Mouse (Mus musculus): ENCODE data around the gene Fyb. TPM values are rescaled to one million over a fixed set of nuclear protein-coding genes. Genes with fewer than 3 reads are reported as not detected.

The Fyb gene
- 10 to 100 TPM in 1 of 2 experiments, 1 to 10 TPM in 1; 6.3 to 10.4 TPM for total RNA-seq (2021)

DNA sequence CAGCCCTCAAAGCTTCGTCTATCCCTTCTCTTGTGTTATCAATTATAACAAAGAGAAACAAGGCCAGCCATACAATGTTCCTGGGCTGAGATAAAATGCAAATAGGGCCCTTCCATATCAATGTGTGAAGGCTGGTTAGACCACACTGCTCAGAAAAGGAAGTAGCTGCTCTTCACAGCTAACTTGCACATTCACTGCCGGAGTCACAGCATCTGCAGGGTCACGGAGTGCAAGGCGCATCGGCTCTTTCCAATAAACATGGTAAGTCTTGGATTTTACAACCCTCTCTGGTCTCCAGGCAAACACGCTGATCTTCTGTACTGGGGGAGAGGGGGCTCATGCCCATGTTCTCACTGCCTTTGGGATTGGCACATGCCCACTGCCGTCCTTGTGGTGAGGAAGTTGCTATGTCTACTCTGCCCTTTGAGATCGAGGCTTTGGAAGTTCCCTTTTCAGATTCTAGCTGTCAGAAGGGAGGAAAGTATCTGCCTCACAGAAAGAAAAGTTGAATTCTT, at the start of gene Fyb:
Gene Fyb, plus strand, starts transcription at position 201 of the 515 bp plus-strand sequence.
- DNase-seq (ENCODE audit: extremely low spot score in 1 of 2, low spot score in 1 of 2), result no peak

DNA sequence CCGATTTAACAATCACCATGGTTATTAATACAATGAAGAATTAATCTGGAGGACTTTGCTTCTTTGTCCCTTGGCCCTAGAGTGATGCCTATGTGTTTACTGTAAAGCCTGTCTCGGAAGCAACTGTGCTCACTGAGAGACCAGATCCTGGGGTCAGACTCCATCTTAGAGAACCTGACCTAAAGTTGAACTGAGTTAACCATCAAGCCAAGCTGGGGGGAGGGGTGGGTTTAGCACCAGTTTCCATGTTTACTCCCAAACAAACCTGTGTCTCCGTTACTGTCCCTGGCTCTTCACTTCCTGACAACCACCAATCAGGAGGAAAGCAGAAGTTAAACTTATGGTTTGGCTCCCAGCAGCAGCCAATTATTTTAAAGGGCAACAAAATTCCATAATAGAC, 39.1 kb upstream of the Fyb start:
- DNase-seq (ENCODE audit: extremely low spot score in 1 of 2, low spot score in 1 of 2), result no peak

DNA sequence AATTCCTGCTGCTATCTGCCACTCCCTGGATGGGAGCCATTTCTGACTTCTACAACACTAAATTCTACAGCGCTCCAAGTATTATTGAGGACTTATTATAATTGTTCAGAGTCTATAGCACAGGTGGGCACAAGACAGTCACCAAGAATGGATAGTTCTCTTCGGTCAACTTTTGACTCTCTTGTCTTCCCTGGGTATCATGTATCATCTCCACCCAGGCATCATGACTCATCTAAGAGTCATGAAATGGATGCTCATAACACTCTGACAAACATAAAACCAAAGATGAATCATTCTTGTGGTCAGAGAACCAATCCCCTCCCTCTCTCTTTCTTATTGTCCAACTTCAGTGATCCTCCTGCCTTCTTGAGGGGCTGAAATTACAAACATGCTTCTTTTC, 30.3 kb upstream of the Fyb start:
- DNase-seq (ENCODE audit: extremely low spot score in 1 of 2, low spot score in 1 of 2), result no peak

DNA sequence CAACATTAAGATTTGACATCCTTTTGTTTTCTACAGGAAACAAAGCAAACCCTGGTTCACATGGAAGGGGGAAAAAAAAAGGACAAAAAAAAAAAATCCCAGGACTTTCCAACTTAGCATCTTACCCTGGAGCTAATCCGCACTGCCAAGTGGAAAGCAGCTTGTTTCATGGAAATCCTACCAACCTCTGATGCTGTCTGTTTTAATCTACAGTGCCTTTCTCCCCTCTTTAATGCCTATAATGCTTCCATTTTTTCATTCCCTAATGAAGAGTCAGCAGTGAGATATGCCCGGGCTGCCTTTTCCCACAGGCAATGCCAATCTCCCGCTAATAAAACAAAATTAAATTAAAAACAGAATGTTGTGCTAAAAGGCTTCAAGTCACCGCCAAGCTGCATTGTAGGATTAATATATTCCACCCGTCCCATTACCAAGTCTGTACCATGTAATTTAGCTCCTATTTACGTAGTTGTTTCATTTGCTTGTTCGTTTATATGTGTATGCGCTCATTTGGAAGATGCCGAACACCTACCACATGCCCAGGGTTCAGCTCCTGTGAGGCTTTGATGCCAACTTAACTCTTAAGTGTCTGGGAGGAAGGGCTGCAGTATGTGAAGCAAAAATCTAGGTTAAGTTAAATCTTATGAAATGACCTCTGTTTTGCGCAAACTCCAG, 24.1 kb upstream of the Fyb start:
- DNase-seq (ENCODE audit: extremely low spot score in 1 of 2, low spot score in 1 of 2), result no peak

DNA sequence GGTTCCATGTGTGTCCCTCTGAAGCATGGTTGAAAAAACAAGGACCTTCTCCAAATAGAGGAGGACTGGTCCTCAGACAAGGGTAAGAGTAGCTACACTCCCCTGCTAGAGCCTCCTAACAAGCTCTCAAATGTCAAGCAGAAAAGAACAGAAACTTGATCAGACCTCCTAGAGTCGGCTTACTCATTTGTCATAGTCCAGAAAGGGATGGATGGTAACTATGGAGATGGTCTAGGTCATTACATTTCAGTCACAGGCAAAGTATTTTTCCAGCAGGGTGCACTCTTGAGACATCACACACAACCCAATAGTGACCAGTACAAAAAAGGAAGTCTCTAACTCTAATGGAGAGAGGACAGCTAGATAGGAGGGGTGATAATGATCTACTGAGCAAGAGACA, 21.9 kb upstream of the Fyb start:
- no peak for DNase-seq (ENCODE audit: extremely low spot score in 1 of 2, low spot score in 1 of 2)

DNA sequence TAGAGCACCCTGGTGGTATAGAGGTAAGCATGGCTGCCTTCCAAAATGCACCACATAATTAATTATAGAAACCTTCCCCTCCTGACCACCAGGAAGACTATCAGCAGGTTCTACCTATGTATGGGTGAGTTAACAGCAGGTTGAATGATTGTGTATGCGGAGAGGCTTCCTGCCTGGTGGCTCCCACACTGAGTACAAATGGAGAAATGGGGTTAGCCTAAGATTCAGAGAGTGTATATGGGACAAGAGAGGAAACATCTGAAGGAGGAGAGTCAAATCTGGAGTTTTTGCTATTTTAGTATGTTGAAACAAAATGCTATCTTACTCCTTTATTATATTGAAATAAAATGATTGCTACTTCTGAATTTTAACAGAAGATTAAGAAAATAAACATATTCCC, 5.1 kb upstream of the Fyb start:
- no peak for DNase-seq (ENCODE audit: extremely low spot score in 1 of 2, low spot score in 1 of 2)

DNA sequence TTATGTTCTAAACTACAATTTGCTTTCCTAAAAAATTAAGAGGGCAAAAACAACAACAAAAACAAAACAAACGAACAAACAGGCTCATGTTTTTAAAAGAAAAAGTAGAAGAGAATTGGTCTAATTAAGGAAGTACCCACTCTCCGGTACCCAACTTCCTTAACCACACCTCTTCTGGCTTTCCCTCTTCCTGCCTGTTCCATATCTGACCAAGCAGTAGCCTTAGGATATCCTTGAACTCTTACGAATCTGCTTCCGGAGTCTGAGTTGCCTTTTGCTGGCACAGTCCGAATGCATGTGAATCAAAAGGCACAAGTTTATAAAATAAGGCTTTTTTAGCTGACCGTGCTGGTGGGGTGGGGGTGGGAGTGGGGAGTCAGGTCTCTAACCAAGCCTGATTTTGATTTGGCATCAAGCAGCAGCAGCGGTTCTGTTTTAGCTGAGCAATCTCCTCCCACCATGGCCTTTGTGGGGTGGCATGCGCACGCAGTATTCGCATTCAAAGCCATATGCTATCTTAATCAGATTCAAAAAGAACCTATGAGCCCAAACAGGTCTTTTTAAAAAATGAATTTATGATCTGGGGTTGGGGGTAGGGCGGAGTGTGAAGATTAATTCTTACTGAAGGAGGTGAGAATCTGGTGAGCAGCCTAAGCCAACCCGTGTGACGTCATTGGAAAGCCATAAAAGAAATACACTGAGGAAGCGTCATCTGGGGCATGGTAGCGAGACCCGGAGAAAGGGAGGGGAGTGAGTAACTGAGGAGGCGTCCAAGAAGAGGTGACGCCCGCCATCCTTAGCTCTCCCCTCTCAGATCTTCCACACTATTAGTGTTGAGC, 3.0 kb upstream of the Fyb start:
- DNase-seq (ENCODE audit: extremely low spot score in 1 of 2, low spot score in 1 of 2), result no peak

DNA sequence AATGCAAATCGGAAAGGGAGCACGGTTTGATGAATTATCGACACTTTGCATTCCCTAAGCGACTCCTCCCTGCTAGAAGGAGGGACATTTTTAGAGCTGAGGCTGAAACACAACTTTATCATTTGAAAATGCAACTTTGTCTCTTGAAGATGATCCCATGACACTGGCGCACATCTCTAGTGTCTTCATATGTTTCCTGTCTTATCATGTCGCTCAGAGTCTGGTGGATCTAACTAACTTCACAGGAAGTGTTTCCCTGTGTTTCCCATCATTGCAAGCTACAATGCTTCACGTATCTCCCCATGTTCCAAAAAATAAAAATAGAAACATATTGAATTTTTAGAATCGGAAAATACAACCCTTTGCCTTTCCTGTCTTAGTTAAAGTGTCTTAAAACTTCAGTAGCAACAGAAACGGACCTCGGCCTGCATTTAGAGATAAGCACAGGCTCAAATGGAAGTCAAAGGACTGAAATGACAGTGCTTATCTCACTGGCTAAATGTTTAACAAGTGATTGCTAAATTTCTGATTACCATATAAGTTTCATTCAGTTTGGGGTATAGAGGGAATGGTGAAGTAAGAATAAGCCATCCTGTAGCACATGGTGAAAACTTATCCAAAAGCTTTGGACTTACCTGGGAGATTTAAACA, 2.0 kb upstream of the Fyb start:
- DNase-seq (ENCODE audit: extremely low spot score in 1 of 2, low spot score in 1 of 2), result no peak

DNA sequence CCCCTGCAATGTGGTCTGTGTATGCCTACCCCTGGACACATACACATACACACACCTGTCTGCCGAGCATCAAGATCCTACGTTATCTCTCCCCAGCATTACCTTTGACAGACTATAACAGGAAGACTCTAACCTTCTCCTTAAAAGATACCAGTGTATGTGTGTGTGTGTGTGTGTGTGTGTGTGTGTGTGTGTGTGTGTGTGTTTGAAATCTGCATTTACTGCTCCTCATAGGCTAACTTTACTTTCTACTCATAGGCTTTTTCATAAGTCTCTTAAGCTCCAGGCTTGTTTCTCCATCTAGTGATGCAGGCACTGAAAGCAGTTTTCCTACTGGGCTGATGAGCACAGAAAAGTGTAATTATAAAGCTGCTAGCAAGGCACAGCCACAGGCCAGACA, 2.1 kb downstream of the Fyb start:
- no peak for DNase-seq (ENCODE audit: extremely low spot score in 1 of 2, low spot score in 1 of 2)

DNA sequence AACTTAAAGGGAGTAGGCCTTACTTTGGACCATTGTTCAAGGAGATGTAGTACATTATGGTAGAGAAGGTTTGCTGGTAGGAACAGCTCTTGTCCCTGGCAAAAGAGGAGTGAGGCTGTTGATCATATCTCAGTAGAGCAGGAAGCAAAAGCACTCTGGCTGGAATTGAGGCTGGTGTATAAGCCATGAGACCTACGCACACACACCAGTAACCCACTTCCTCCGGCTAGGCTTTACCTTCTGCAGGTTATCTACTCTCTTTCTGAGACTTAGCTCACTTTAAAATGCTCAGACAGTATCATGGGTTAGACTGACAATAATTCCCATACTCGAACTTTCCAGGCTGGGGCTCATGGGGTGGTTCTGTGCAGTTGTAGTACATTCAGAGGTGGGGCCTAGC, 2.7 kb downstream of the Fyb start:
- DNase-seq (ENCODE audit: extremely low spot score in 1 of 2, low spot score in 1 of 2), result no peak

DNA sequence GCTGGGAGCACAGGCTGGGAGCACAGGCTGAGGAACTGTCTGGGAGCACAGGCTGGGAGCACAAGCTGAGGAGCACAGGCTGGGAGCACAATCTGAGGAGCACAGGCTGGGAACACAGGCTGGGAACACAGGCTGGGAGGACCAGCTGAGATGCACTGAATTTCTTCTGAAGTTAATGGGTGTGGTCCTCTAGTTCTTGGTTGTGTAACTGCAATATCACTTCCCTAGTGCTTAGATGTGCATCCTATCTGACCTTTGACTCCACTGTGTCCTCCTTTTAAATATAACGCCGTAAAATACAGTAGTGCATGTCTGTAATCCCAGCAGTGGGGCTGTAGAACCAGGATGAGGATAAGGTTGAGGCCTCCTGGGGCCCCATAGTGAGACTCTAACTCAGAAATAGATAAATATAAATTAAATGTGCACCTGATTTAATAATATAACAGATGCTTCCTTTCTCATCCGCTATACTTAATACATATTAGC, 11.2 kb downstream of the Fyb start:
- DNase-seq (ENCODE audit: extremely low spot score in 1 of 2, low spot score in 1 of 2), result no peak

DNA sequence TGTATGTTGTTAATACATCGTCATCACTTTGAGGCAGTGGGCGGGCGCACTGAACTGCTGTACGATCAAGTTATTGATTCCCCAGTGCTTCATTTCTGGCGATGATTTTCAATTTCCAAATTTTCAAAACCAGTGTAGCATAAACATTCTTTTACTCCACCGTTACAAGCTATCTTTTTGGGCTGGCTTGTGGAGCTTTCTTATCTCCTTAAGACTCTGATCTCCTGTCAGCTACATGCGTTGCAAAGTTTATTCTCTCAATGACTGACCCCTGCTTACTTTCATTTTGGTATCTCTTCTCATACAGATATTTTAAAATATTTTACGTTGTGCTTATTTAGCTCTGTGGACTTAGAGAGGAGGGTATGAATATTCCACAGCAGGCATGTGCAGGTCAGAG, 11.9 kb downstream of the Fyb start:
- no peak for DNase-seq (ENCODE audit: extremely low spot score in 1 of 2, low spot score in 1 of 2)

DNA sequence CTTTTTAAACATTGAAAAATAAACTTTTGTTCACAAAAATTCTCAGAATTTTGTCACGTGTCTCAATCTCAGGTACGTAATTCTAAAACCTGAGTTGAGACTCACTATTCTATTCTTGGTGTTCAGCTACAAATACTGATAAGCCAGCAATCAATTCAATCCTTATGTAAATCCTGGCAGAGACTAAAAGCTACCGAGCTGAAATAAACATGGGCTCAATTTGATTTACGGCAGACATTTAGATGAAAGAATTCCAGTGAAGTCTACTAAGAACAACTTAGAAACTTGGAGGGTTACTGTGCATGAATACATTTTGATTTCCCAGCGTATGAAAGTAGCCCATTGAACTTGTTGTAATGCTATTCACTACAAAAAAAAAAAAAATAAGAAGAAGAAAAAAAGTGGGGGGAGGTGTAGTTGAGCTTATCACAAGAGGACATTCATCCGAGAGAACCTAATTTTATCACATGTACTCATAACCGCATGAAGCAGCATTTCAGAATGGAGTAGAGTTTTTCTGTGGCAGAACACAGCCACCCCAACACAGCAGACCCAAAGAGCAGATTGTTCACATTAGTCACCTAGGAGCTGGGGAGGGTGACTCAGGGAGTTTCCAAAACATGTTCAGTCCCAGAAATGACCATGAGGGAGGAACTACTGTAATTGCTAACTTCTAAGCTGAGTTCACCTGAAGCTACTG, 17.1 kb downstream of the Fyb start:
- no peak for DNase-seq (ENCODE audit: extremely low spot score in 1 of 2, low spot score in 1 of 2)

DNA sequence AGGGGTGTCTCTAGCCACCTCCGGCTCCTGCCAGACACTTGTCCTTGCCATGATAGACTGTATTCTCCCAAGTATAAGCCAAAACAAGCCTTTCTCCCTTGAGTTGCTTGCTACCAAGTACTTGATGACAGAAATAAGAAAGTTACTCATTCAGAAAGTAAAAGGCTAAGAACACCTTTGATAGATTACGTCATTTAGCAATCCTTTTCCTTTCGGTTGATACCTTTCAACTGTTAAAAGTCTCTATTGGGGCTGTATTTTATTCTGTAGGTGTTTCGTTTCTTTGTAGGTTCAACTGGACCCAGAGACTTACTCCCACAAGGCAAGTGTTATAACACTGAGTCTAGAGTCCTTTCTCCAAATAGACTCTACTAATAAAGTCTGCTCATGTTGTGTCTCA, 26.3 kb downstream of the Fyb start:
- no peak for DNase-seq (ENCODE audit: extremely low spot score in 1 of 2, low spot score in 1 of 2)

DNA sequence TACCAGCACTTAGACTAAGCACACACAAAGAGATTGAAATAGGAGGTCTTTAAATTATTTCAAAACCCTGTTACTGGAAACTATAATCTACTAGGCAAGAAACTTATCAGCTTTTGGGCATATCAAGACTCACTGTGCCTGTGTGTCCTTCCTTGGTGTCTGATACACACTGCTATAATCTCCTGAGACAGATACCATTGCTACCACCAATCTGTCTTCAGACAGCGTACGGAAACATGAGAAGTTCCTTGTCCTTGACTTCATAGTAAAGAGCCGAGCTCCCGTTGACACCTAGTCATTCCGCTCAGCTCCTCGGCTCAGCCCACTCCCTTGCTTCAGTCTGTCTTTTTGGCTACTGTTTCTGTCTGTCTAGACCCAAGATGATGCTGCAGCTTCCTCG, 29.2 kb downstream of the Fyb start:
- DNase-seq (ENCODE audit: extremely low spot score in 1 of 2, low spot score in 1 of 2), result no peak

DNA sequence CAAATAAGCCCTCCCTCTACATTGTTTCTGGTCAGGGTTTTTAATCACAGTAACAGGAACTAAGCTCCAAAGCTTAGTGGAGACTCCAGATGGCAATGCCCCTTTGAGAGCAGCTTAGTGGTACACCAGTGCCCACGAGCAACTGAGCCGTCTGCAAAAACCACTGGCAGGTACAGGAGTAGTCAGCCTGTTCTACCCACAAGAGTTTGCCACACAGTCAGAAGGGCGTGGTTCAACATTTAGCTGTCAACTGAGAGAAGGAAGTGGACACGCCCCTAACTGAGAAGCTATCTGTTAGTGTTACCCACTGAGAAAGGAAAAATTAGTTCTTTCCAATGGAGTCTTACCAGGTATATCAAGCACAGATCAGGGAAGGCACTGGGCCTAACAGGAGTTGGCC, 32.1 kb downstream of the Fyb start:
- no peak for DNase-seq (ENCODE audit: extremely low spot score in 1 of 2, low spot score in 1 of 2)

DNA sequence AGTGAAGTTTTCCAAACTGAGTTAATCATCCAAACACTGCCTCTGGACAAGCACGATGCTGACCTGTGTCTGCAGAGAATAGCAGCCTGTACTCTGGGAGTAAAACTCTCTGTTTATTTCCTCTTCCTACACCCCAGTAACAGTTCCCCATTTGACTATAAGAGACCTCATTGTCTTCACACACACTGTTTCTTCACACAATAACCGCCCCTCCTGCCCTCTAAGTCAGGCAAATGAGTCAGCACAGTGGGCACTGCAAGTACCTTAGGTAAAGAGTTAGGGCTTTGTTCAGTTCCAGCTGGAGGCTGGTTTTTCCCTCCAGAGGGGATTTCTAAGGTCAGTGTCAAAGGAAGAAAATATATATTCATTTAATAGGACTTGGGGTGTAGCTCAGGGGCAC, 32.9 kb downstream of the Fyb start:
- no peak for DNase-seq (ENCODE audit: extremely low spot score in 1 of 2, low spot score in 1 of 2)

DNA sequence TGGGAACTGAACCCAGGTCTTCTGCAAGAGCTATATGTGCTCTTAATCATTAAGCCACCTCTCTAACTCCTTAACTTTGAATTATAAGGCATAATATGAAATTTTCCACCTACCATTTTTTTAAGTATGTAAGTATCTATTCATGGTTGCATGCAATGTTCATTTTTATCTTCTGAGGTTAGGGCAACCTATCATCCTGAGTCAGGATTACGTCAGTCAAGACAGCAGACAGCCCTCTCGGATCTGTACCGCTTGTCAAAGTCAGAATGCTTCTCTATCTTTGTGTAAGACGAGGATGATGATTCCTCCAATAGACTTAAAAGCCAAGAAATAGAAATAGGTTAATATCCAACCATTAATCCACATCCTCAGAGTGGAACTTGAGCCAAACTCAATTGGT, 33.6 kb downstream of the Fyb start:
- DNase-seq (ENCODE audit: extremely low spot score in 1 of 2, low spot score in 1 of 2), result no peak

DNA sequence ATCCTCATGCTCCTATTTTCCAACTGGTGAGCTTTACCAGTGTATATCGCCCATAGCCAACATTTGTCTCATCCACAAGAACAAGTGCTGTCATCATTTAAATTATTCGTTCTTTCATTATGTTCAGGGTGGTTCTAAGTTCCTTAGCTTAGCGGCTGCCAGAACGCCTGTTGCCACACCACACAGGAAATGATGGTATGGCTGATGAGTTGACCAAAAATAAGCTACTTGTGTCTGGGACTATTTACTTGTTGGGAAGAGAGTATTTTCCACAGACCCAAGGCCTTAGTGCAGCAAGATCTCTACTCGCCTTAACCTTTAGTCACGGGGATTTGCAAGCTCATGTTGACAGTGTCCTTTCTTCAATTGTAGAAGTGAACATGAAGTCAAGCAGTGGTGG, 34.3 kb downstream of the Fyb start:
- DNase-seq (ENCODE audit: extremely low spot score in 1 of 2, low spot score in 1 of 2), result no peak

DNA sequence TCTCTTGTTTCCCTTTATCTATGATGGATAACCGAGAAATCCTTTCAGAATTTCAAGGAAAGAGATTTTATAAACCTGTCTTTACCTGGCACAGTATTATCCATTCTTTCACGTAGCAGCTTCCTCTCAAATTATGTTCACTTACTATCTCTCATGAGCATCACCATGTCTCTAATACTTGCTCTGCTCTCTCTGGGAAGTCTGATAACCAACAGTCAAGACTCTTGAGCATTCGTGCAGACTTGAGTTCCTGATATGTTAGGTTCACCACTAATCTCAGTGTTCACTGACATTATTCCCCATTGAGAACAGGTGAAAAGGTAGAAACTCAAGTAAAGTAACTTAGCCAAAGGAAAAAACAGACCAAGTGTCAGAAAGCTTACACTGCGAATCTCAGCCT, 34.9 kb downstream of the Fyb start:
- DNase-seq (ENCODE audit: extremely low spot score in 1 of 2, low spot score in 1 of 2), result no peak

DNA sequence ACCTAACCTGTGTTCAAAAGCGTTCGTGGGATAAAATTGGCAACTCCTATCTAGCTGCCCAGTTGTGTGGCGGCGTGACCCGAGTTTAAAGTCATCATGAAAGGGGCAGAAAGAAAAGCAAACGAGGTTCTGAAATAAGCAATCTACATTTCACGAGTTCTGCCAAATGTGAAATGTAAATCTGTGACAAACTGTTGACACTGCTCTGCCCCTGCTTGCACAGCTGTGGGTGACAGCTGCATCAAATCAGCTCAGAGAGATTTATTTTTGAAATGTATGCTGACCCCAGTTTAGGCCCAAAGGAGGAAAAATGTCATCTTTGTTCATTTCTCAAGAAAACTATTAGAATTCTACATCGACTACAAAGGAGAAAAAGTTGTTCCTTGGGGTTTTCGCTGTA, 36.5 kb downstream of the Fyb start:
- no peak for DNase-seq (ENCODE audit: extremely low spot score in 1 of 2, low spot score in 1 of 2)
